Mouse (Mus musculus) hindbrain, postnatal 0 days (tissue): ENCODE measurements around the gene Plekhn1. TPM values are rescaled to one million over a fixed set of nuclear protein-coding genes. Genes with fewer than 3 reads are reported as not detected.

ENCODE experiments used
- ATAC-seq: fragments of 200-750 bp; cut with Nextera tagmentation; 2 replicates; pipeline ENCODE4 v1.8.0; 2017; ENCODE audit warnings: mild to moderate bottlenecking, moderate TSS enrichment, moderate library complexity
- DNase-seq: peaks from one replicate; pipeline ENCODE4 v3.0.0-alpha.2; 2015; ENCODE audit warnings: low spot score
- H3K27ac ChIP-seq: fragments of 300-500 bp; sonication (generic); 2 replicates; pipeline ENCODE4 v1.5.1; 2014; ENCODE audit warnings: mild to moderate bottlenecking
- H3K27me3 ChIP-seq: fragments of 300-500 bp; sonication (generic); 2 replicates; pipeline ENCODE4 v1.6.1; 2014; ENCODE audit warnings: low read length, mixed read lengths; ENCODE audit not compliant: insufficient read depth
- H3K36me3 ChIP-seq: fragments of 300-500 bp; sonication (generic); 2 replicates; pipeline ENCODE4 v1.6.1; 2014; ENCODE audit warnings: low read length, mixed read lengths; ENCODE audit not compliant: insufficient read depth
- H3K4me1 ChIP-seq: fragments of 300-500 bp; sonication (generic); 2 replicates; pipeline ENCODE4 v1.6.1; 2014; ENCODE audit warnings: antibody characterized with exemption, low read length, mixed read lengths; ENCODE audit not compliant: insufficient read depth
- H3K4me2 ChIP-seq: fragments of 300-500 bp; sonication (generic); 2 replicates; pipeline ENCODE4 v1.6.1; 2014; ENCODE audit warnings: low read depth, mild to moderate bottlenecking, low read length, moderate library complexity, mixed read lengths
- H3K4me3 ChIP-seq: fragments of 300-500 bp; sonication (generic); 2 replicates; pipeline ENCODE4 v1.5.1; 2014; ENCODE audit warnings: low read length
- H3K9ac ChIP-seq: fragments of 300-500 bp; sonication (generic); replicated peaks from 2 replicates; pipeline ENCODE4 v1.6.1; 2014; ENCODE audit warnings: mild to moderate bottlenecking, low read length, moderate library complexity, mixed read lengths
- H3K9me3 ChIP-seq: fragments of 300-500 bp; sonication (generic); 2 replicates; pipeline ENCODE4 v1.6.1; 2016; ENCODE audit warnings: low read length, mixed read lengths
- CTCF ChIP-seq: IDR thresholded peaks from 2 replicates; pipeline ENCODE4 v1.5.1; 2016; ENCODE audit warnings: antibody characterized with exemption, control low read depth, low read depth
- WGBS: fragments of 180-500 bp; shearing (Covaris S2); extraction: QIAGEN DNeasy Blood & Tissue Kit; methylation state at CpG from one replicate; pipeline ENCODE4 v1.1.7; 2014; 5-methylcytosine and 5-hydroxymethylcytosine counted together
- polyA plus RNA-seq: library from polyadenylated mRNA; unstranded; fragments of >200 nt; fragmentation: Nextera tagmentation; extraction: Ambion mirVana; gene quantifications from 2 replicates; pipeline ENCODE4 v1.2.1, GENCODE M21; 2015
- total RNA-seq: library from RNA; depleted of rRNA; stranded (reverse); fragments of >200 nt; gene quantifications from 2 replicates; pipeline ENCODE4 v1.2.3, GENCODE M21; 2014

Plekhn1 gene
- total and polyA plus RNA-seq, 2 experiments from 2014 or later: 19.6 to 55.3 TPM

DNA sequence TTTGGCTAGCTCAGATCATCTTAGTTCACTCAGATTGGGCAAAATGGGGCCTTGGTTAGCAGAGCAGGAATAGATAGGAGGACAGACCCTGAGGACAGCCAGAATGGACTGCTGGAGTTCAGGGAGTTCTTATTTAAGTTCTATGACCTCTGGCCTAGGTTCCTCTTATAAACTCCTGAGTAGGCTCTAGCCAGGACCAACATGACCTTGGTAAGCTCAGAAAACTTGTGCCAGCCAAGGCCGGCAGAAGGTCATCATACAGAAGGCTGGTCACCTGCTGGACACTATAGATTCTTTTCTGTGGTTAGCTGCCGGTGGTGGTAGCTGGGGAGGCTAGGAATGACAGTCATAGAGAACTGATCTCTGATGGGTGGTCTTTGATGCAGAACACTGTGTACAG, 18.5 kb downstream of the Plekhn1 start:
- Histone ChIP-seq H3K27ac (no peak overlapping the region), H3K36me3 (no peaks in the 10 kb centered on the region), H3K27me3 (no peaks in the 10 kb centered on the region), H3K4me3 (no peak overlapping the region), H3K4me2 (no peak overlapping the region), H3K9ac (no peak overlapping the region), H3K9me3 (no peaks in the 10 kb centered on the region), H3K4me1 (no peaks in the 10 kb centered on the region)
- 92% methylated on average over 2 of the region's 2 CpGs for WGBS
- ATAC-seq: no peak
- TF ChIP-seq CTCF: no peak
- no peak for DNase-seq

DNA sequence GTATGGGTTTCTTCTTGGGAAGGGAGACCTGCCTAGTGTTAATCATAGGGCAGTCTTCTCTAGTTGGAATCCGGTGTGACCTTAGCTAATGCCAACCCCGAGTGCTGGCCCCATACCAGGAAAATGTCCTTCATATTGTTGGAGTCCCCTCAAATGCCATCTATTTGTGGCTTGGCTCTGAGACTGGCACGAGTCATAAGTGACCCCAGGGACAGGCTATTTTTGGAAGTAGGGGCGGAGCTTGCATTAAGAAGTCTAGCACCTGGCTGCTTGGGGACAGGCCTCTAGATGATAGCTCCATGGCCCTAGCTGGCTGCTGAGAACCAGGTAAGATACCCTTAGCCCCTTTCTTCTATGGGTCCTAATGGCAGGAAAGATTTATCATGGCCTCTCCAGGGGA, 19.0 kb downstream of the Plekhn1 start, which contains the start of gene Perm1:
Gene Perm1, plus strand, starts transcription at position 220 of the 400 bp plus-strand sequence.
- H3K4me2 ChIP-seq: no peak within 1 kb of the TSS
- no peak within 1 kb of the TSS for H3K9ac ChIP-seq
- no peaks in the 10 kb centered on the region for H3K27me3 ChIP-seq
- no peaks in the 10 kb centered on the region for H3K36me3 ChIP-seq
- no peaks in the 10 kb centered on the region for H3K9me3 ChIP-seq
- 61% methylated on average over 4 of the region's 4 CpGs for WGBS
- H3K27ac ChIP-seq: no peak within 1 kb of the TSS
- H3K4me1 ChIP-seq: no peaks in the 10 kb centered on the region
- no peak within 1 kb of the TSS for H3K4me3 ChIP-seq
- ATAC-seq (no peak), DNase-seq (no peak)
- no peak for TF ChIP-seq CTCF

DNA sequence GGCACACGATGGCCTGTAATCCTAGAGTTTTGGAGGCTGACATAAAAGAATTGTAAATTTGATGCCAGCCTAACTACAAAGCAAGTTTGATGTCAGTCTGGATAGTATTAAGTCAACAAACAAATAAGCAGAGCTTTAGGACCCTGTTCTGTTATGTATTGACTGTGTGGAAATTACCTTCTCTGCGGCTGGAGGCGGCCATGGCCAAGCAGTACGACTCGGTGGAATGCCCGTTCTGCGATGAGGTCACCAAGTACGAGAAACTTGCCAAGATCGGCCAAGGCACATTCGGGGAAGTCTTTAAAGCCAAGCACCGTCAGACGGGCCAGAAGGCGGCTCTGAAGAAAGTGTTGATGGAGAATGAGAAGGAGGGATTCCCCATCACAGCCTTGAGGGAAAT, 21.5 kb downstream of the Plekhn1 start:
- ATAC-seq: no peak
- 92% methylated on average over 13 of the region's 13 CpGs for WGBS

DNA sequence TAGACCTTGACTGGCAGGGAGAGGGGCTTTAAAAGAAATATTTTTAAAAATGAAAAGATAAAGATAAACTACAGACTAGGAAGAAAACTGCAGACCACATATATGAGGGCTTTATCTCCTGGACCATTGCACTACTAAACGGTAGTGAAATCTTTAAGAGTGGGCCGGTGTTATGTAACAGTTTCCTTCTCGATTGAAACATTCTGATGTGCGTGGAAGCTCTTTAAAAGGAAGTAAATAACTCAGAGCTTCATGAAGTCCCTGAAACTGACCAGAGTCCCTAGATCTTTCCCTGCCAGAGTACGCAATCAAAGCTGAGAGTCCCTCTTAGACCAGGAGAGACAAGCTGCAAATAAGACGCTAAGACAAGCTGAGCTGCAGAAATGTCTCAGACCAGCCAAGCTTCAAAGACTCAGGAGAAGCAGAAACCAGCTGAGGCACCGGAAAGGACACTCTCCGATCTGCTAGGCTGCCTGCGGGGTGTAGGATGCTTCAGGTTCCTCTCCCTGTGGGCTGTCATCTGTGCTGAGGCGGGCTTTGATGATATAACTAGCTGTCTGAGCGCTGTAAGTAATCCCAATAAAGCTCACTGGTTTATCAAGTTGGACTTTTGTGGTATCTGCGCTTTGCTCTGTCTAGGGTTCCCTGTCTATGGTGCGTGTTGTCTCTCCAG, 24.6 kb downstream of the Plekhn1 start:
- H3K4me2 ChIP-seq: no peak overlapping the region
- no peaks in the 10 kb centered on the region for H3K4me1 ChIP-seq
- no peaks in the 10 kb centered on the region for H3K9me3 ChIP-seq
- no peak overlapping the region for H3K4me3 ChIP-seq
- H3K27ac ChIP-seq: no peak overlapping the region
- ATAC-seq (no peak), DNase-seq (no peak)
- H3K9ac ChIP-seq: no peak overlapping the region
- WGBS: 81% methylated on average over 13 of the region's 13 CpGs
- H3K27me3 ChIP-seq: no peaks in the 10 kb centered on the region
- no peak for TF ChIP-seq CTCF
- no peaks in the 10 kb centered on the region for H3K36me3 ChIP-seq

More for the DNA sequence above, 21.5 kb downstream of the Plekhn1 start:
- Histone ChIP-seq H3K4me2 (no peak overlapping the region), H3K27me3 (no peaks in the 10 kb centered on the region), H3K27ac (no peak overlapping the region), H3K9ac (no peak overlapping the region), H3K9me3 (no peaks in the 10 kb centered on the region), H3K4me1 (no peaks in the 10 kb centered on the region), H3K36me3 (no peaks in the 10 kb centered on the region), H3K4me3 (no peak overlapping the region)
- no peak for DNase-seq
- no peak for TF ChIP-seq CTCF

DNA sequence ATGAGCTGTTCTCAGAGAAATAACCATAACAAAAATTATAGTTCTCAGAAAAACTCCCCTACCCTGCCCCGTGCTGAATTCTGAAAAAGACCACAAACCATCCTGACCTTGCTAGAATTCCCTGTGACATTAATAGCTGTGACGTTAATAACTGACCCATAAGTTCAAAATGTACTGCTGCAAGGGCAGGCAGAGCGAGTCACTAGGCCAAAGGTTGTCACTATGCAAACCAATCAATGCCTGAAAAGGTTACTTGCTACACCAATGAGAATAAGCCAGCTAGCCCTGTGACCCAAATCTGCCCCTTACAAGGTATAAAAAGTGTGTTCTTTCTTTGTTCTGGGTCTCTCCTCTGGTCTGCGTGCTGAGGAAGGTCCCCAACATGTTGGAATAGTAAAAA, 25.8 kb downstream of the Plekhn1 start:
- Histone ChIP-seq H3K27ac (no peak overlapping the region), H3K4me1 (no peaks in the 10 kb centered on the region), H3K9me3 (no peaks in the 10 kb centered on the region), H3K4me3 (no peak overlapping the region), H3K27me3 (no peaks in the 10 kb centered on the region), H3K36me3 (no peaks in the 10 kb centered on the region), H3K9ac (no peak overlapping the region), H3K4me2 (no peak overlapping the region)
- DNase-seq (no peak), ATAC-seq (no peak)
- no peak for TF ChIP-seq CTCF
- 90% methylated on average over 4 of the region's 4 CpGs for WGBS

DNA sequence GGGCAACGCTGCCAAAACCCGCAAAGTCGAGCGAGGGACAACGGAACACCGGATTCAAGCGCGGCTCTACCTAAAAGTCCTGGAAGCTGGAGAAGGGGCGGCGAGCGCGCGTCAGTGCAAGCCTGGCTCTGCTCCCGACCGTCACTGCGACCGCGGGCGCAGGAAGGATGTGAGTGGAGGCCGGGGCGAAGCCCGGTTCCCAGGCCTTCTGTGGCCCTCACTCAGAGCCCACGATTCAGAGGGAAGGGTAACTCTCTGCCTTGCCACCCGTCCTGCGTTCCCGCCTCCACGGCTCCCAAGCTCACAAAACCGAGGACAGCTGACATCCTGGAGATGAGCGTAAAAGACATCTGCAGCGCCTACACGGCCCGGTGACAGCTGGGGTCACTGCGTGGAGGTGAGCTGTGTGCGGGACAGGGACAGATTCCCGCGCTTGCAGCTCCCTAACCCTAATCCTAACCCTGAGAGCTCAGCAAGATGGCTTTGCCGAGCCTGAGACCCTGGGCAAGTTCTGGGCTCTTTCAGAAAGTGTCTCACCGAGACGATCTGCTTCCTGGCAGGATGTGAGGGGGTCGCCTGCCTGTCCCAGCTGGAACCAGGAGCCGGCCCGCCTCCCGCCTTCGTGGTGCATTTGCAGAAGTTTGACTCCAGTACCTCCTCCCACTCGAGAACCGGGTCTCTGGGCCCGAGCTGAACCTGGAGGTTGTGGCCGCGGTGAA, 31.1 kb downstream of the Plekhn1 start:
- Histone ChIP-seq H3K9ac (peak overlapping the region; percentile 78), H3K9me3 (no peaks in the 10 kb centered on the region), H3K27ac (peak overlapping the region; percentile 82), H3K4me2 (peak overlapping the region; percentile 94), H3K36me3 (no peaks in the 10 kb centered on the region), H3K27me3 (no peaks in the 10 kb centered on the region), H3K4me3 (peak overlapping the region; percentile 59), H3K4me1 (no peaks in the 10 kb centered on the region)
- TF ChIP-seq CTCF: no peak
- WGBS: under 1% methylated on average over 48 of the region's 49 CpGs
- DNase-seq (peak; percentile 51), ATAC-seq (peak; percentile 61)

DNA sequence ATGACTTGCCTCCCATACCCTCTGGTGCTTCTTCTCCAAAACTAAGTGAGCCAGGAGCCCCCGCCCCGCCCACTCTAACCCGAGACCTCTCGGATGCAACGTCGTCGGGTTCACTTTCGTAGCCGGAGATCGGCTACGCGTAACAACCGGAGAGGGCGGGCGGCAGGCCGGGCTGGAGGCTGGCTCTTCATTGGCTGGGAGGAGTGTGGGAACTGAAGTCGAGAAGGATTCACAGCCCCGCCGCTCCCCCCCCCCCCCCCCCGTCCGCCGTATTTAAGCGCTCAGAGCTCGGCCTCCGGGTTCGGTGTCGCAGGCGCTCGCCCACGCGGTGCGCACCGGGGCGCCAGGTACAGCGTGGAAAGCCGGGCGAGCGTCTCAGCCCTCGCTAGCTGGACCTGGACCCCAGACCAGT, 31.6 kb downstream of the Plekhn1 start, which contains the start of gene AW011738:
Gene AW011738, plus strand, starts transcription at position 304 of the 412 bp plus-strand sequence.
- under 1% methylated on average over 33 of the region's 39 CpGs for WGBS
- H3K4me1 ChIP-seq: no peaks in the 10 kb centered on the region
- H3K27ac ChIP-seq: peak within 1 kb of the TSS; percentile 82
- TF ChIP-seq CTCF: no peak
- H3K4me3 ChIP-seq: peak within 1 kb of the TSS; percentile 59
- ATAC-seq (peak; percentile 86), DNase-seq (peak; percentile 84)
- H3K4me2 ChIP-seq: peak within 1 kb of the TSS; percentile 94
- no peaks in the 10 kb centered on the region for H3K9me3 ChIP-seq
- peak within 1 kb of the TSS; percentile 78 for H3K9ac ChIP-seq
- H3K27me3 ChIP-seq: no peaks in the 10 kb centered on the region
- H3K36me3 ChIP-seq: no peaks in the 10 kb centered on the region
